Mouse (Mus musculus) stomach, postnatal 0 days (tissue): Measurements from ENCODE around the gene Prkce. TPM values are rescaled to one million over a fixed set of nuclear protein-coding genes. Genes with fewer than 3 reads are reported as not detected.

Experiments
- ATAC-seq: fragments of 200-750 bp; cut with Nextera tagmentation; 2 replicates; pipeline ENCODE4 v1.8.0; 2017; ENCODE audit not compliant: low FRiP score, low TSS enrichment
- DNase-seq: peaks from one replicate; pipeline ENCODE4 v3.0.0-alpha.2; 2016; ENCODE audit warnings: low spot score
- H3K27ac ChIP-seq: fragments of 300-500 bp; sonication (generic); replicated peaks from 2 replicates; pipeline ENCODE4 v1.5.1; 2014; ENCODE audit warnings: mild to moderate bottlenecking, control low read depth
- H3K27me3 ChIP-seq: fragments of 300-500 bp; sonication (generic); 2 replicates; pipeline ENCODE4 v1.6.1; 2014; ENCODE audit warnings: low read length; ENCODE audit not compliant: control insufficient read depth, insufficient read depth
- H3K36me3 ChIP-seq: fragments of 300-500 bp; sonication (generic); 2 replicates; pipeline ENCODE4 v1.6.1; 2014; ENCODE audit warnings: low read length, mixed read lengths; ENCODE audit not compliant: control insufficient read depth, insufficient read depth
- H3K4me1 ChIP-seq: fragments of 300-500 bp; sonication (generic); replicated peaks from 2 replicates; pipeline ENCODE4 v1.6.1; 2014; ENCODE audit warnings: antibody characterized with exemption; ENCODE audit not compliant: control insufficient read depth, insufficient read depth
- H3K4me2 ChIP-seq: fragments of 300-500 bp; sonication (generic); replicated peaks from 2 replicates; pipeline ENCODE4 v1.6.1; 2014; ENCODE audit warnings: low read depth, mild to moderate bottlenecking, control low read depth, moderate library complexity
- H3K4me3 ChIP-seq: fragments of 300-500 bp; sonication (generic); 2 replicates; pipeline ENCODE4 v1.5.1; 2014; ENCODE audit warnings: low read depth, low read length, control low read depth
- H3K9ac ChIP-seq: fragments of 300-500 bp; sonication (generic); 2 replicates; pipeline ENCODE4 v1.6.1; 2014; ENCODE audit warnings: mild to moderate bottlenecking, low read length, control low read depth, mixed read lengths
- H3K9me3 ChIP-seq: fragments of 300-500 bp; sonication (generic); 2 replicates; pipeline ENCODE4 v1.6.1; 2016; ENCODE audit warnings: low read length; ENCODE audit not compliant: control insufficient read depth
- CTCF ChIP-seq: IDR thresholded peaks from 2 replicates; pipeline ENCODE4 v1.5.1; 2016; ENCODE audit warnings: antibody characterized with exemption, low read depth, mild to moderate bottlenecking, moderate library complexity
- EP300 ChIP-seq: optimal IDR thresholded peaks from 2 replicates; pipeline ENCODE3; 2016; ENCODE audit warnings: antibody characterized with exemption
- WGBS: fragments of 180-500 bp; shearing (Covaris S2); extraction: QIAGEN DNeasy Blood & Tissue Kit; methylation state at CpG from one replicate; pipeline ENCODE4 v1.1.7; 2014; 5-methylcytosine and 5-hydroxymethylcytosine counted together
- polyA plus RNA-seq: library from polyadenylated mRNA; unstranded; fragments of >200 nt; fragmentation: Nextera tagmentation; extraction: Ambion mirVana; gene quantifications from 2 replicates; pipeline ENCODE4 v1.2.1, GENCODE M21; 2015

Prkce gene
- polyA plus RNA-seq, 1 experiment from 2014 or later = 3.4 TPM

DNA sequence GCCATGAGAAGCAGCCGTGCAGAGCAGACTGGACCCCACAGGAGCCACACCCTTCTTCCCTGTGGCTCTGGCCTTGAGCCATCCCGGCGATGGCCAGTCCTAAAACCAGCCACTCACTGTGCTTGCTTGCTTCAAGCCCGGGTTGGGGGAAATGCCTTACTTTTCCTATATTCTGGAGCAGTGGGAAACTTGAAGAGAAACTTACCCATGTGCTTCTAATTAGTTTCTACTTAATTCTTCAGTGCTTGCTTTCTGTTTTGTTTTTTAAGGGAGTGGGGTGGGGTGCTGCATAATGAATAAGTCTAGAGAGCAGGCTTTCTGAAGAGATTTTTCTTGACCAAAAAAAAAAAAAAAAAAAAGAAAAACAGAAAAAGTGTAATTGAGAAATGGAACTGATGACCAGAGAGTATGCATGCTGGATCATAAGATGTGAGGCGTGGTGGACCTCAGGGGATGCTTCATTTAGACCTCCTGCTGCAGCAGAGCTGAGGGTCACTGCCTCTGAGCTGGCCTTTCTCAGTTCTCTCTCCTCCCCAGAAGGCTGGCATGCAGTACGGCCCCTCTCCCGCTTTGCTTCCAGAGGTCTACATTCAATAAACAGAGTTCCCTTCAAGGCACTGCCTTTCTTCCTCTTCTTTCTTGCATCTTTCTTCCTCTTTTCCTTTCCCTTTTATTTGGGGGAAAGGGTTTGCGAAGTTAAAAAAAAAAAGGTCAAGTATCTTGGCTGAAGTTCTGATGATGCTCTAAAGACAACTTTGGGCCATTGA, 109.6 kb downstream of the Prkce start:
- no peak for TF ChIP-seq CTCF
- no peak for TF ChIP-seq EP300
- WGBS = 72% methylated on average over 8 of the region's 8 CpGs
- Histone ChIP-seq H3K36me3 (no peaks in the 10 kb centered on the region), H3K4me2 (no peak overlapping the region), H3K9me3 (no peaks in the 10 kb centered on the region), H3K27ac (no peak overlapping the region), H3K4me1 (no peaks in the 10 kb centered on the region; the same call in 1 of the 2 replicates), H3K27me3 (no peaks in the 10 kb centered on the region; the same call in 1 of the 2 replicates), H3K9ac (no peak overlapping the region), H3K4me3 (no peak overlapping the region)
- DNase-seq = no peak
- ATAC-seq = no peak

DNA sequence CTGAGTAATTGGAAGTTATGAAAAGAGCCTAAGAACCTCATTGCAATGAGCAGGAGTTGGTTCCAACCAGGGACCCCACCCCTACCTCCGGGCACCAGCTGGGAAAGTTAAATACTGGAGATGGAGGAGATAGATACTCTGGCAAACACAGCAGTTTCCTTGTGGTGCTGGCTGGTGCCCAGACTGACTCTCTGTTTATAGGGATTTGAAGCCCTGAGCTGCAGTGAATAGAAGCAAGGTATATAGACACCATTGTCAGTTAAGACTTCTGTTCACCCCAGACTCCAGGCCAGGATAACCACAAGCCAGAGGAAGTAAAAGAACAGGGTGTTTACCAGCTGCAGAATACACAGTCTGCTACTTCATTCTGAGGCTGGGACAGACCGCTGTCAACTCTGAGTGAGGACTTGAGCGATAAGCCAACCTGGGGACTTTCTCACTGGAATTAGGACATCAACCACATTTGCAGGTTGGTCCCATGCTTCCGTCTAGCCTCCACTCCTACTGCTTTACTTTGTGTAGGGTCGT, 110.5 kb downstream of the Prkce start:
- no peaks in the 10 kb centered on the region; the same call in 1 of the 2 replicates for H3K4me1 ChIP-seq
- no peak overlapping the region for H3K4me3 ChIP-seq
- H3K36me3 ChIP-seq = no peaks in the 10 kb centered on the region
- H3K9me3 ChIP-seq = no peaks in the 10 kb centered on the region
- 66% methylated on average over 5 of the region's 5 CpGs for WGBS
- H3K27ac ChIP-seq = no peak overlapping the region
- no peak for ATAC-seq
- no peak overlapping the region for H3K4me2 ChIP-seq
- TF ChIP-seq EP300 = no peak
- TF ChIP-seq CTCF = no peak
- H3K27me3 ChIP-seq = no peaks in the 10 kb centered on the region
- DNase-seq = no peak
- no peak overlapping the region for H3K9ac ChIP-seq

DNA sequence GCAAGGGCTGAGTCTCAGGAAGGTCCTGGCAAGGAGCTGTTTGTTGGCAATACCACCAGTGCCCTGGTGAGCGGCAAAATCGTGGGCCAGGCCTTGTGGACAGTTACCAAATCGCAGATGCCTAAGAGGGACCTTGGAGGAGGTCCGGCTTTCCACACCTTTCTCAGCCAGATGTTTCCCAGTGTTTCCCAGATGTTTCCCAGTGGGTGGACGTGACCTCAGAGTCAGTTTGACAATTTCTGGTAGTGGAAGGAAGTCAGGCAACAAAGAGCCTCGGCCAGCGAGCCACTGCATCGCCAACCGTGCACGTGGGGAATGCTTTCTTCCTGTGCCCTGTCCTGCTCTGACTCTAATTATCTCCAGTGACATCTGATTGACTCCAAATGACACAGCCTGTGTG, 112.2 kb downstream of the Prkce start:
- WGBS = 73% methylated on average over 10 of the region's 10 CpGs

DNA sequence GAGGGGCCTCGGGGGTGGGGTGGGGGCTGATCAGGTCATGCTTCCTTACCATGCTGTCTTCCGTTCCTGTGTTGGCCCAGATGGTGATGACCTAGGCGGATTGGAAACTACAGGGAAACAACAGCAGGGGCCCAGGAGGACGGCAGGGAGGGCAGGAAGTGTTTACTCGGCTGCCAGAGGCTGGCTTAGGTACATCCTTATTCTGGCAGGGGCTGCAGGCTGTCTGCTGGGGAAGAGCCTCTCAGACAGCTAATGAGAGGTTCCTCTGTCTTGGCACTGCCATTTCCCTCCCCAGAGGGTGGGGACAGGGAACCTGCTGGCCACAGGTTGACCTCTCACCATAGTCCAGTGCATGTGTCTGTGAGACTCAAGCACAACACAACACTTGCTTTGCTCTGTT, 116.2 kb downstream of the Prkce start:
- Histone ChIP-seq H3K4me2 (no peak overlapping the region), H3K36me3 (no peaks in the 10 kb centered on the region), H3K27ac (no peak overlapping the region), H3K9ac (no peak overlapping the region), H3K27me3 (no peaks in the 10 kb centered on the region), H3K4me3 (no peak overlapping the region), H3K4me1 (0 out of 2 replicates have a peak, but pooled peaks cover 2% of the 10 kb centered on the region), H3K9me3 (no peaks in the 10 kb centered on the region)
- TF ChIP-seq EP300 (no peak), CTCF (no peak)
- DNase-seq (no peak), ATAC-seq (0 out of 2 replicates have a peak, but pooled peaks have one; percentile 29)
- WGBS = 17% methylated on average over 5 of the region's 5 CpGs

More for the DNA sequence above, 112.2 kb downstream of the Prkce start:
- Histone ChIP-seq H3K9ac (no peak overlapping the region), H3K9me3 (no peaks in the 10 kb centered on the region), H3K27ac (no peak overlapping the region), H3K4me1 (no peaks in the 10 kb centered on the region; the same call in 1 of the 2 replicates), H3K4me2 (no peak overlapping the region), H3K4me3 (no peak overlapping the region), H3K36me3 (no peaks in the 10 kb centered on the region), H3K27me3 (no peaks in the 10 kb centered on the region)
- DNase-seq (no peak), ATAC-seq (no peak)
- TF ChIP-seq EP300 = no peak
- no peak for TF ChIP-seq CTCF

DNA sequence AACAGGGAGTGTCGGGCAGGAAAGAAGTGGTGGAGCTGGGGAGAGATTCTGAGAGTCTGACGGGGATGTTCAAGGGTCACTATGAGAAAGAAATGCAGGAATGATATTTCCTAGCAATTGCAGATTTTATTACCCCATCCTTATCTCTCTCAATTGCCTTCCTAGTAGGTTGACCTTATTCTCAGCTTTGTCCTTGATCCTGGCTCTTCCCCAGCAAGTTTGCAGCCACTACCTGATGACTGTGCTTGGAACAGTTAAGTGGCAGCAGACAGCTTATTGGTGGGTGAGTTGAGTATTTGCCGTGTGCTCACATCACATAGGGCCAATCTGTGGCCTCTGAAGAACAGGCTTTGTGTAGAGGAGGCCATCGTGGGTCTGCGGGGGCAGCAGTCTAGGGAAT, 117.5 kb downstream of the Prkce start:
- Histone ChIP-seq H3K4me1 (0 out of 2 replicates have a peak, but pooled peaks cover 2% of the 10 kb centered on the region), H3K4me2 (no peak overlapping the region), H3K9ac (no peak overlapping the region), H3K4me3 (no peak overlapping the region), H3K36me3 (no peaks in the 10 kb centered on the region), H3K27ac (no peak overlapping the region), H3K9me3 (no peaks in the 10 kb centered on the region), H3K27me3 (no peaks in the 10 kb centered on the region)
- no peak for ATAC-seq
- 89% methylated on average over 5 of the region's 5 CpGs for WGBS
- no peak for DNase-seq
- TF ChIP-seq EP300 (no peak), CTCF (no peak)

DNA sequence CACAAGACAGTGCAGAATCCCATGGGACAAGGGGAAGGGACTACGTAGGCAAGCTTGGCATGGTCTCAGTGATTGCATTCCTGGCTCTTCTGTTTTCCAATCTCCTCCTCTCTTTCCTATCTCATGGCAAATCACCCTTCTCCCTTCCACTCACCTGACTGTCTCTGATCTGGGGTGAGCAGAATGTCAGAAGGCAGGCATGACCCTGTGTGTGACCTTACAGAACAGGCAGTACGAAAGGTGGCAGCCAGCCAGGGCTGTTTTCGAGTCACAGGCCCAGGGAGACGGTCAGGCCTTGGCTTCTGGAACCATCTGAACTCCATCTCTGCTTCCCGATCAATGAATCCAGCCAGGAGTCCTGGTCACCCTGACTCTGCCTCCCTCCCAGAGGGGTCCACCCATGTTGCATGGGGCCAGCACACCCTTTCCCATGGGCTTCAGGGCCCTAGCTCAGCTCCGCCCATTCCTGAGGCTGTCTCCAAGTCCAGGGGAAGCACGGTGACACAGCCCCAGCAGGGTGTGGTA, 119.2 kb downstream of the Prkce start:
- WGBS = 60% methylated on average over 7 of the region's 7 CpGs
- H3K9ac ChIP-seq = no peak overlapping the region
- no peak for DNase-seq

More for the DNA sequence above, 119.2 kb downstream of the Prkce start:
- H3K27me3 ChIP-seq = no peaks in the 10 kb centered on the region
- no peak overlapping the region for H3K4me2 ChIP-seq
- H3K36me3 ChIP-seq = no peaks in the 10 kb centered on the region
- H3K4me3 ChIP-seq = no peak overlapping the region
- no peaks in the 10 kb centered on the region for H3K9me3 ChIP-seq
- peak; percentile 53; the same call in 1 of the 2 replicates for ATAC-seq
- no peak overlapping the region for H3K27ac ChIP-seq
- H3K4me1 ChIP-seq = 0 out of 2 replicates have a peak, but pooled peaks cover 2% of the 10 kb centered on the region
- TF ChIP-seq CTCF (no peak), EP300 (no peak)
